Mouse (Mus musculus): Measurements from ENCODE around the gene Cabin1. TPM values are rescaled to one million over a fixed set of nuclear protein-coding genes. Genes with fewer than 3 reads are reported as not detected.

The Cabin1 gene
- total RNA-seq (2018; cell fraction: chromatin; rRNA removed) = 100 to 1,000 TPM in 24 of 26 experiments, 10 to 100 TPM in 2; 71.5 to 211 (median 163) TPM
- total RNA-seq (2018; cell fraction: cytosol; rRNA removed) = 10 to 100 TPM; 15.2 to 42.8 (median 32.7) TPM
- total RNA-seq (2018; cell fraction: nucleus; rRNA removed) = 100 to 1,000 TPM in 8 of 26 experiments, 10 to 100 TPM in 18; 45.4 to 146 (median 91.8) TPM
- 19.2 to 42.5 TPM (median 19.8 TPM) in 3 replicates for polyA plus RNA-seq (2018)

DNA sequence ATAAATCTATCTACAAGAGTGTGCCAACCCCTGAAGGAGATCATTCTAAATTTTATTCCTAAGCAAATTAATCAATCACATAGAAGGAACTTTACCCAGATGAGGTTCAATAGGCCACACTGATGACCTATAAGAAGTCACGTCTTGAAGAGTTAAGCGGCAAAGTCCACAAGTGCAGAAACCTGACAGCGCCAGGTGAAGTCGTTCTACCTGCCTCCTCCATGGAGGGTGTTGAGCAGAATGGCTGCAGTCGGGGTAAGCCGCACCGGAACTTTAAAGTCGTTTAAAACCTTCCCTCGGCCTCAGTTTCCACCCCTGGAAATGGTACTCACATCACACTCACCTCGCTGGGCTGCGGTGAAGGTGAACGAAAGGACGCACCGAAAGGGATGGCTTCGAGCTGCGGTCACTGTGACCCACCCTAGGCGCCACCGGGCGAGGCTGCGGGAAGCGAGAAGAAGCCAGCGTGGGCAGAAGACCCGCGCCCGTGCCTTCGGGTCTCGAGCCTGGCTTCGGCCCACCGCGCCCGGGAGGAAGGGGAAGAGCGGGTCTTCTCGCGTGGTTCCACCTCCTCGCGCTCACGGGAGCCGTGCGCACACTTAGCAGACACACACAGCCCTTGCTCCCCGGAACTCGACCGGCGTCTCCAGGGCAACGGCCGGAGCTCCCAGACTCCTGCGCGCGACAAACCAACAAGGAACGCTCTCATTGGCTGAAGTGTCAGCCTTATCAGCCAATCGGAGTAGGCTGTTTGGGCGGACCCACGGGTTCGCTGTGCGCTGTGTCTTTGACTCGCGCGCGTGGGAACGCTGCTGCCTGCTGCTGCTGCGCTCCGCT is at the start of gene Cabin1:
TSS of gene Cabin1 (minus strand) at position 660 of the 837 bp plus-strand sequence.
- under 1% methylated on average over 49 of the region's 61 CpGs for WGBS (ENCODE audit: missing documents)
- H3K27ac ChIP-seq = peak within 1 kb of the TSS; percentile 33

DNA sequence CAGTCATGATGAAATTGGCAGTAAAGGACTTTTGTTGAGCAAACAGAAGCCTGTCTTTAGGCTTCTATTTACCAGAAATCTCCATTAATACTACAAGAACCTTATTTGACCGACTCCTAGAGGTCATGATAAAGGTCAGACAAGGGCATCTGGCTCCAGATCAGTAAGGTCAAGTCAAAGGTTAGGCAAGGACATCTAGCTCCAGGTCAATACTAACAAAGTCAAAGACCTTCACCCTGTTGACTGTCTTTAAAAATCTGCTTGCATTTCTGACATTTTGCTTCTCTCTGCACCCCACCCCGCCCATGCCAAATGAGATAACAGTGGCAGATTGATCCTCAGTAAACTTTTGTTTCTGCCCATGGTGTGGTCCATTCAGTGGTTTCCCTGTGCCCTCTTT is 40.1 kb upstream of the Cabin1 start:
- no peak overlapping the region for H3K4me3 ChIP-seq (ENCODE audit: inconsistent target)
- 74% methylated on average over 2 of the region's 2 CpGs for WGBS (ENCODE audit: missing documents)
- H3K36me3 ChIP-seq (ENCODE audit: inconsistent target) = no peaks in the 10 kb centered on the region

More for the DNA sequence above, at the start of gene Cabin1:
- Histone ChIP-seq H3K79me2 (ENCODE audit: inconsistent target) (peaks cover 51% of the 10 kb centered on the region), H3K4me3 (ENCODE audit: inconsistent target) (peak within 1 kb of the TSS; percentile 86), H3K36me3 (ENCODE audit: inconsistent target) (no peaks in the 10 kb centered on the region)

DNA sequence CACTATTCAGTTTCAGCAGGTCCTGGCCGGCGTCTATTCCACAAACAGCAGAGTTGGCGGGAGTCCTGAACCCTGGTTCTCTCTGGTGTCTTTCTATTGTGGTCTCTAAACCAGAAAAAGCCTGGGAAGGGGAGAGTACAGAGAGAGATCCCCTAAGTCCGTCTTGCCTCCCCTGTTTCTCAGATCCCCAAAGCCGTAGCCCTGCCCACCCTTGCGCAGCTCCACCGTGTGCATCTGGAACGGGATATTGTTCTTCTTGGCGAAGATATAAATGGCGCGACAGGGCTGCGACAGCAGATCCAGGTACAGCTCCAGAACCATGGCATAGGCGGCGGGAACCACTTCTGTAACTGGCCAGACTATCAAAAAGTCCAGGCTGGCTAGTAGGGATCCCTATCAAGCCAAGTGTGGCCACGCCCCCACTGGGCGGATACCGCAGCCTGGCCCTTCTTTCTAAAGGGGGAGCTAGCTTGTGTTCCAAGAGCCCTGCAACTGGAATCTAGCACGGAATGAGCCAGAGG is 34.1 kb upstream of the Cabin1 start, which contains the start of gene Gstt1:
TSS of gene Gstt1 (minus strand) at position 409 of the 521 bp plus-strand sequence.
- Histone ChIP-seq H3K4me3 (ENCODE audit: inconsistent target) (peak within 1 kb of the TSS; percentile 43), H3K79me2 (ENCODE audit: inconsistent target) (no peaks in the 10 kb centered on the region), H3K27ac (no peak within 1 kb of the TSS), H3K36me3 (ENCODE audit: inconsistent target) (no peaks in the 10 kb centered on the region)
- 4% methylated on average over 18 of the region's 18 CpGs for WGBS (ENCODE audit: missing documents)

More for the DNA sequence above, 40.1 kb upstream of the Cabin1 start:
- Histone ChIP-seq H3K79me2 (ENCODE audit: inconsistent target) (no peaks in the 10 kb centered on the region), H3K27ac (no peak overlapping the region)

DNA sequence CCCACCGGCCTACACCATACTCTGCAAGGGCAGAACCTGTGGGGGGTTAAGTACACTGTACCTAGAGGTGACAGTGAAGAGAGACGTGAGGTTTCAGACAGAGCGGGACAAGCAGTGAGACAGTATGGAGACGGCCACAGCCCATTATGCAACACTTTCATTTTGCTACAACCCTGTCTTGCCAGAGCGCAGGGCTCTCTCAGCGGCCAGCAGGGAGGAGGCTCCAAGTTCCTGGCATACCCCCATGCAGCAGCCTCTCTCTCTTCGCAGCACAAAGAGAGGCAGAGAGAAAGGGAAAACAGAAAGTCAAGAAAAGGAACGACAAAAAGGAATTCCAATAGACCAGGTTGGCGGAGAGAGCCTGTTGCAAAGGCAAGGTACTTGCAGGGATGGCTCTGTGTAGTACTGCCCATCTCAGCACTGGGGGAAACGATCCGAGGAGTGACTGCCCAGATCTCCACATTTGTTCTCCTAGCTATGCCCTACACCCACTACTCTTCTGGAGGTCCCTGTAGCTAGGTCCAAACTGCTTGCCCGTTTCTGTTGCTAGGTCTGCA is 33.6 kb upstream of the Cabin1 start:
- Histone ChIP-seq H3K27ac (no peak overlapping the region), H3K36me3 (ENCODE audit: inconsistent target) (no peaks in the 10 kb centered on the region), H3K4me3 (ENCODE audit: inconsistent target) (peak overlapping the region; percentile 43), H3K79me2 (ENCODE audit: inconsistent target) (no peaks in the 10 kb centered on the region)
- WGBS (ENCODE audit: missing documents) = 1% methylated on average over 11 of the region's 12 CpGs

DNA sequence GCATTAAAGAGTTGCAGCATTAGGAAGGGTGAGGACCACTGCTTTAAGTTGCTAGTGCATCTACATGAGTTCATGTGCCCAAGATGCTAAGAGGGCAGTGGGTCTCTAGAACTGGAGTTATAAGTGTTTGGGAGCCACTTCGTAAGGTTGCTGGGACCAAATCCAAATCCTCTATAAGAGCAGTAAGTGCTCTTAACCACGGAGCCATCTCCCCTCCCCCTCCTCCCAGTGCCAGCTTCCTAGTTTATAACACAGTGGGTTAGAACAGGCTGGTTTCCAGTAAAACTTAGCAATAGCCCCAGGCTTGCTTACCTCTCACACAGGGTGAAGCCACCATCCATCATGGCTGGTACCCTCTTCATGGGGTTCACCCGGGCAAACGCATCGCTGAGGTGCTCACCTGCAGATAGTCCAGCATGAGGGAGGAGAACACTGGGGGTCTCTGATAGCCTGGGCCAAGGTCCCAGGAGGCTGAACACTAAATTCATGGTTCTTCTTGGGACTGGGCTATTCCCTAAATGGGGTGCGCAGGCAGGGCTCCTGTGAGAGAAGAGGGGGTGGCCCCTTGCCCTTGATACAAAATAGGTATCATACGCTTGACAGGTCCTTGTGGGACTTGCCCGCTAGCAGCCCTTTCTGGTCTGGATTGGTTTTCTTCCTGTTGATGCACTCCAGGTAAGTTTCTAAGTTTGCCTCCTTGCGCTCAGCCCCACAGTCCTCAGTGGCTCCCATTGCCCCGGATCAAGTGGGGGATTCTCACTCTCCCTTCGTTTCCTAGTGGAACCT is 32.8 kb upstream of the Cabin1 start:
- Histone ChIP-seq H3K27ac (no peak overlapping the region), H3K4me3 (ENCODE audit: inconsistent target) (peak overlapping the region; percentile 43), H3K79me2 (ENCODE audit: inconsistent target) (no peaks in the 10 kb centered on the region), H3K36me3 (ENCODE audit: inconsistent target) (no peaks in the 10 kb centered on the region)
- WGBS (ENCODE audit: missing documents) = 53% methylated on average over 11 of the region's 11 CpGs

DNA sequence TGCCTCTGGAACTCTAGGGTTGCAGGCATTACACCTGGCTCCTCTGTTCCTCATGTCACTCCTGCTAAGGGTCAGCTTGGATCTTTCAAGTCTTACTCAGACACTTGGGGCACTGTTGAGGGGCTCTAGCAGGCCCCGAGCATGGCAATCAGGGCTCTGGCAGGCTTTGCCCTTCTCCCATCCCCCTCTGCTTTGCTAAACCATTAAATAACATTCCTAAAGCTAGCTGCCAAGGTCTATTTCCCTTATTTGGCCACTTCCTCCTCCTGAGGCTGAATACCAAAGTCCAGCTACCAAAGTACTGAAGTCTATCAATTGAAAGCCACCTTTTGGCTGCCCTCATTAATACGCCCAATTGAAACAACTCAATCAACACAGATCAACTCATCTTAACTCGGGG is 30.7 kb upstream of the Cabin1 start:
- 49% methylated on average over 3 of the region's 3 CpGs for WGBS (ENCODE audit: missing documents)
- Histone ChIP-seq H3K79me2 (ENCODE audit: inconsistent target) (no peaks in the 10 kb centered on the region), H3K36me3 (ENCODE audit: inconsistent target) (no peaks in the 10 kb centered on the region), H3K4me3 (ENCODE audit: inconsistent target) (no peak overlapping the region), H3K27ac (no peak overlapping the region)

DNA sequence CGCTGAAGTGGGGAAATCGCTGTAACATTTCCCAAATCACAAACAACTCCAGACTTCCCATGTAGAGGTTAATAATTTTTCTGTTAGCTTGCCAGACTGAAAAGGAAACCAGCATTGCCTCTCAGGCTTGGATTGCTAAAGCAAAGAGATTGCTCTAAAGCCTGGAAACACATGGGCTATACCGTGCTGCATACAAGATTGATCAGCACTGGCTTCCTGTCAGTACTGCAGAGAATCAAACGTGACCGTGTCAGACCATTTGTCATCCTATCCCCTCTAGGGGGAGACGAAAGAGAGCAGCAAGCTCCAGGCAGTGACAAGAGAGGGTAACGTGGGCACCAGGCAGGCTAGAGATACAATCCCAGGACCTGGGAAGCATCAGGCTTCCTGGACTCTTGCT is 26.6 kb upstream of the Cabin1 start:
- Histone ChIP-seq H3K79me2 (ENCODE audit: inconsistent target) (no peaks in the 10 kb centered on the region), H3K27ac (no peak overlapping the region), H3K4me3 (ENCODE audit: inconsistent target) (no peak overlapping the region), H3K36me3 (ENCODE audit: inconsistent target) (no peaks in the 10 kb centered on the region)
- WGBS (ENCODE audit: missing documents) = 15% methylated on average over 6 of the region's 7 CpGs

DNA sequence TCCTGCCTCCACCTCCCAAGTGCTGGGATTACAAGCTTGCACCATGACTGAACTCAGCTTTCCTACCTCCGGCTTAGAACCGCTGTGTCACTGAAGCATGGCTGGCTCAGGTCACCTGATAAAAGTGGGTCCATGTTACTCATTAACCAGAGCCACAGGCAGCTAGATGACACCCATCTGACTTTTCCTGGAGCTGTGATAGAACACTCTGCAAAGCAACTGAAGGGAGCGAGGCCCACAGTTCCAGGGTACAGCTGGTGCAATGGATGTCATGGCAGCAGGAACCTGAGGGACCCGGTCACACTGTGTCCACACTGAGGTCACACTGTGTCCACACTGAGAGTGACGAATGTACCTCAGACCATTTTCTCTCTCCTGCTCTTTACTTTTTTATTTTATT is 25.7 kb upstream of the Cabin1 start:
- 99% methylated on average over 5 of the region's 5 CpGs for WGBS (ENCODE audit: missing documents)
- Histone ChIP-seq H3K4me3 (ENCODE audit: inconsistent target) (no peak overlapping the region), H3K79me2 (ENCODE audit: inconsistent target) (no peaks in the 10 kb centered on the region), H3K36me3 (ENCODE audit: inconsistent target) (no peaks in the 10 kb centered on the region), H3K27ac (no peak overlapping the region)

DNA sequence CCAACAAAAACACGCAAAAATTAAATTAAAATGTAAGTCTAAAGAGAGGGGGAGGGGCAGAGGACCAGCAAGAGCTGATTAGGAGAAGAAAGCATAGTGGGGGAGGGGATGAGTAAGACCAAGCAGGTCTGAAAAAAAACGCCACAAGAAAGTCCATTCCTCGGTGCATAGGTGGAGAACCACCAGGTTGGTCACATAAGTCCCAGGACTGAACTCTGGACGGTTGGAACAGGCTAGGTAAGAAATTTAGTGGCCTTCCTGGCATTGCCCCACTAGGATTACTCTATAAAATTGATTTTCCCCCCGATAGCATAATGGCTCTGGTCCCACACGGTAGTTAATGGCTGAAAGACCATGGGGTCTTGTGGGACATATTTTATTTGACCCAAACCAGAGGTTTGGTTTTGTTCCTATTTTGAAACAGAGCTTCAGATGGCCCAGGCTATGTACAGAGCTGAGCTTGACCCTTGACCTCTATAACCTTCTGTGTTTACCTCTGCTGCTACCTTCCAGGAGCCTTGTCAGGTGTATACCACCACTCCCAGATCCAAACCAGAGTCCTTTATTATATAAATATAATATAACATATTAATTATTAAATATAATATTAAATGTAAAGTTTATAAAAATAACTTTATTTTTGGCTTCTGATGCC is 25.1 kb upstream of the Cabin1 start:
- no peak overlapping the region for H3K27ac ChIP-seq
- 91% methylated on average over 6 of the region's 6 CpGs for WGBS (ENCODE audit: missing documents)

DNA sequence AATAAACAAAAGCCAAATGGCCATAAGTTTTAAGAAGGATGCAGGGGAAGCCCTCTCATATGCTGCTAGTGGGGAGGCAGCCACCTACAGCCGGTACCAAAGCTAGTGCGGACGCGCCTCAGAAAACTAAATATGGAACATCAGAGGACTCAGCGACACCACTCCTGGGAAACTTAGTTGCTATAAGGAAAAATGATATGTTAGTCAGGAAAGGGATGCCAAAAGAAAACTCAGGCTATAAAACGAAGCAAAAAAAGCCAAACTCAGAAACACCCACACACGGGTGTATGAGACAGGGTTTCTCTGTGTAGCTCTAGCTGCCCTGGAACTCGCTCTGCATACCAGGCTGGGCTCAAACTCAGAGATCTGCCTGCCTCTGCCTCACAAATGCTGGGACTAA is 24.1 kb upstream of the Cabin1 start:
- Histone ChIP-seq H3K79me2 (ENCODE audit: inconsistent target) (no peaks in the 10 kb centered on the region), H3K27ac (no peak overlapping the region), H3K36me3 (ENCODE audit: inconsistent target) (no peaks in the 10 kb centered on the region), H3K4me3 (ENCODE audit: inconsistent target) (no peak overlapping the region)
- 92% methylated on average over 8 of the region's 8 CpGs for WGBS (ENCODE audit: missing documents)

More for the DNA sequence above, 25.1 kb upstream of the Cabin1 start:
- Histone ChIP-seq H3K36me3 (ENCODE audit: inconsistent target) (no peaks in the 10 kb centered on the region), H3K79me2 (ENCODE audit: inconsistent target) (no peaks in the 10 kb centered on the region), H3K4me3 (ENCODE audit: inconsistent target) (no peak overlapping the region)

DNA sequence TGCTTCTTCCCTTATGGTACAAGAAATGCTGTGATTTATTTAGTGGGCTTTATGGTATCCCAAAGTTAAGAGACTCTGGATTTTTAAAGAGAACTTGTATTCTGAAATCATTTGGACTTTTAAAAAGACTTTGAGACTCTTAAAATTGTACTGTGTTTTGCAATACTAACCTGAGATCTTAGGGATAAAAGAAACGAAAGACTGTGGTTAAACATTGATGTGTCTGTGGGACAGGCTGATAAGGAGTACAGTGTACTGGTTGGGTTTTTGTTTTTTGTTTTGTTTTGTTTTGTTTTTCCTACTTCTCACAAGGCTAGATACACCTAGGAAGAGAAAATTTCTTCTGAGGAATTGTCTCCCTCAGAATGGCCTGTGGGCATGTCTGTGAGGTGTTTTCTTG is 21.3 kb upstream of the Cabin1 start:
- WGBS (ENCODE audit: missing documents) = 50% methylated on average over 1 of the region's 1 CpGs
- H3K79me2 ChIP-seq (ENCODE audit: inconsistent target) = no peaks in the 10 kb centered on the region
- no peak overlapping the region for H3K4me3 ChIP-seq (ENCODE audit: inconsistent target)
- H3K36me3 ChIP-seq (ENCODE audit: inconsistent target) = no peaks in the 10 kb centered on the region
- no peak overlapping the region for H3K27ac ChIP-seq

DNA sequence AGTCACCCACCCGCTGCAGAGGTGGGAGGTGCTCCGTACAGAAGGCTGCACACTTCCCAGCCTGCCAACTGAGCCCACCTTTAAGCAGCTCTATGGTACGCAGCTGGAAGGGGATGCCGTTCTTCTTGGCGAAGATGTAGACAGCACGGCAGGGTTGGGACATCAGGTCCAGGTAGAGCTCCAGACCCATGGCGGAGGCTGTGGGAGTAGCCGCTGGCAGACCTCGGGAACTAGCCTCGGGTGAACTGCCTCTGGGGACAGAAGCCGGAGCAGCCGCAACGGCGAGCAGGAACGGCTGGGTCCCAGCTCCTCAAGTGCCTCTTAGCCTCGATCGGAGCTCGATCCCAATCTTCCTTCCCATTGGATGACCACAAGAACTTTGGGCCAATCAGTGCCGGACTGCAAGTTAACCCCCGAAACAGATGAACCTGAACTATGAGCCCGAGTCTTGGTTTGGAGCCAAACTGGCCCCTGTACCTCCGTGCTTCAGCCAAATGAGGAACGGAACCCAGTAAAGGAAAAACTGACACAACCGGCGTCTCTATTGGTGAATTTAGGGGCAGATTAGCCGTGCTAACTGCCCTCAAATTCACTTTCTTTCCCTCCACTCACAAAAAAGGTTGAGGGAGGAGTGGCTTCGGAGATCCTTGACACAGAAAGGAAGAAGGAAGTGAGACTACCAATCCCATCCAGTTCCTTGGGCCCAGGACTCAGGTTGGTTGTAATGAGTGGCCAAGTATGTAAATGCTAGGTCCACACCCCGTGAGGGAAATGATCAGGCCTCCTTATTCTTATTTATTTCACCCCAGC is 16.8 kb upstream of the Cabin1 start, which contains the start of the genes Gm20441 and Gstt3:
TSS of gene Gm20441 (minus strand) at position 186 of the 810 bp plus-strand sequence.
TSS of gene Gstt3 (minus strand) at position 646 of the 810 bp plus-strand sequence.
- Histone ChIP-seq H3K4me3 (ENCODE audit: inconsistent target) (peak within 1 kb of the TSS; percentile 49), H3K79me2 (ENCODE audit: inconsistent target) (no peaks in the 10 kb centered on the region), H3K27ac (peak within 1 kb of the TSS; percentile 32), H3K36me3 (ENCODE audit: inconsistent target) (no peaks in the 10 kb centered on the region)
- WGBS (ENCODE audit: missing documents) = 2% methylated on average over 28 of the region's 28 CpGs
